Mouse (Mus musculus) liver, adult 2 months (tissue): ENCODE data around the gene Coro1c.

Experiments
- CTCF ChIP-seq: fragments of 200-500 bp; IDR thresholded peaks from 2 replicates; pipeline ENCODE4 v1.5.1; 2011; ENCODE audit warnings: low read depth, low read length, control low read depth
- POLR2A ChIP-seq: fragments of 200-500 bp; IDR thresholded peaks from 2 replicates; pipeline ENCODE4 v1.6.1; 2011; ENCODE audit warnings: low read length, control low read depth; ENCODE audit not compliant: insufficient read depth; ENCODE audit errors: extremely low read depth

- TF ChIP-seq POLR2A = no peak
- TF ChIP-seq CTCF = no peak
Observed at GRCm38 (mm10) chr5:113887132-113887531, 21.4 kb downstream of the Coro1c start.
